In genomic region chr3:96180727-96181477, GRCm38 (mm10) we compare ENCODE assay signal across 8 mouse cellular contexts. TPM values are rescaled to one million over a fixed set of nuclear protein-coding genes. Genes with fewer than 3 reads are reported as not detected.
DNase-seq lines count a peak whose midpoint lies in the region; ATAC-seq and TF ChIP-seq lines count a peak whose summit lies in the region.

TSS of gene Sv2a (plus strand) at chr3:96181151.

- WGBS in cerebellum, adult 2 months: under 1% methylated on average over 19 of the region's 23 CpGs
- WGBS in liver, embryonic 12.5 days (ENCODE audit: insufficient replicate concordance): 3% methylated on average over 15 of the region's 23 CpGs
- under 1% methylated on average over 20 of the region's 23 CpGs for WGBS in neural tube, embryonic 15.5 days

- H3K4me2 ChIP-seq in liver, embryonic 12.5 days: peak within 1 kb of the TSS; percentile 76
- H3K4me2 ChIP-seq in neural tube, embryonic 15.5 days: peak within 1 kb of the TSS; percentile 65

- H3K27ac ChIP-seq in cerebellum, adult 2 months (ENCODE audit: insufficient read depth, low read length): peak within 1 kb of the TSS; percentile 86
- no peak within 1 kb of the TSS for H3K27ac ChIP-seq in liver, embryonic 12.5 days
- H3K27ac ChIP-seq in neural tube, embryonic 15.5 days (replicated peaks): peak within 1 kb of the TSS; percentile 91

- H3K9me3 ChIP-seq in liver, embryonic 12.5 days (replicated peaks): no peaks in the 10 kb centered on the region
- no peaks in the 10 kb centered on the region for H3K9me3 ChIP-seq in neural tube, embryonic 15.5 days (replicated peaks)

- peaks cover 33% of the 10 kb centered on the region for H3K4me1 ChIP-seq in cerebellum, adult 2 months (ENCODE audit: control insufficient read depth, insufficient read depth, low read length)
- H3K4me1 ChIP-seq in liver, embryonic 12.5 days: peaks cover 33% of the 10 kb centered on the region
- peaks cover 40% of the 10 kb centered on the region for H3K4me1 ChIP-seq in neural tube, embryonic 15.5 days

- H3K27me3 ChIP-seq in cerebellum, adult 2 months (ENCODE audit: control insufficient read depth, insufficient read depth, low read length): no peaks in the 10 kb centered on the region
- peaks cover 40% of the 10 kb centered on the region for H3K27me3 ChIP-seq in liver, embryonic 12.5 days (replicated peaks)
- no peaks in the 10 kb centered on the region for H3K27me3 ChIP-seq in neural tube, embryonic 15.5 days (replicated peaks)

- H3K9ac ChIP-seq in liver, embryonic 12.5 days: peak within 1 kb of the TSS; percentile 61
- H3K9ac ChIP-seq in neural tube, embryonic 15.5 days (replicated peaks): peak within 1 kb of the TSS; percentile 83

- no peak for TF ChIP-seq CTCF in cerebellum, adult 2 months (IDR thresholded peaks at IDR 0.05; ENCODE audit: borderline replicate concordance, insufficient read depth, low read depth, low read length)

- peaks cover 28% of the 10 kb centered on the region for H3K36me3 ChIP-seq in liver, embryonic 12.5 days
- H3K36me3 ChIP-seq in neural tube, embryonic 15.5 days: peaks cover 38% of the 10 kb centered on the region

- ATAC-seq in liver, embryonic 12.5 days: no peak
- ATAC-seq in neural tube, embryonic 15.5 days (ENCODE audit: low FRiP score): peak; percentile 82

- H3K4me3 ChIP-seq in cerebellum, adult 2 months (replicated peaks; ENCODE audit: insufficient read depth, low read depth, low read length): peak within 1 kb of the TSS; percentile 65
- H3K4me3 ChIP-seq in liver, embryonic 12.5 days: peak within 1 kb of the TSS; percentile 52
- H3K4me3 ChIP-seq in neural tube, embryonic 15.5 days (replicated peaks): peak within 1 kb of the TSS; percentile 62

- peak; percentile 48 for DNase-seq in ovary, postnatal 36 days (ENCODE audit: low spot score)
- DNase-seq in ovary, postnatal 14 days (ENCODE audit: low spot score): no peak
- DNase-seq in cerebellum, adult 2 months: peak; percentile 85 to 87
- peak; percentile 69 to 75 for DNase-seq in frontal cortex, postnatal 10 days (ENCODE audit: low spot score in 2 of 2)
- peak; percentile 79 for DNase-seq in kidney, postnatal 10 days
- peak; percentile 77 for DNase-seq in thymus, postnatal 4 days

- peak; percentile 80 for TF ChIP-seq POLR2A in cerebellum, adult 2 months (IDR thresholded peaks at IDR 0.05; ENCODE audit: borderline replicate concordance, insufficient read depth, low read length)

RNA-seq across cellular contexts. Expression of gene Sv2a, which starts in this region (rescaled TPM):
- 399 and 405 TPM in 2 replicates for polyA plus RNA-seq in cerebellum, adult 2 months (2012; rRNA removed)
- 1.1 and 1.4 TPM in 2 replicates for polyA plus RNA-seq in liver, embryonic 12.5 days (2016; fragmentation: Nextera tagmentation; extraction: Ambion mirVana)
- polyA plus RNA-seq in neural tube, embryonic 15.5 days (2015; fragmentation: Nextera tagmentation; extraction: Ambion mirVana): 110 and 136 TPM in 2 replicates

Comparison
In these comparisons a context has a peak if more than half of its experiments do, and no peak if none do; other contexts are left out.
1. RNA of gene Sv2a (polyA plus RNA-seq): 399 to 405 TPM in cerebellum, adult 2 months and 110 to 136 TPM in neural tube, embryonic 15.5 days; 1.1 to 1.4 TPM in liver, embryonic 12.5 days; every median in the first group is over 10 times any median in the second.
2. Peak in every context shown above with its lines, with median percentiles within 50 percentile points of each other: H3K4me3 ChIP-seq.